Mouse (Mus musculus) bone marrow, adult 2 months (tissue): ENCODE data around the gene Krt42. TPM values are rescaled to one million over a fixed set of nuclear protein-coding genes. Genes with fewer than 3 reads are reported as not detected.

Experiments used
- H3K27ac ChIP-seq: fragments of 200-500 bp; 2 replicates; pipeline ENCODE4 v1.5.1; 2012; ENCODE audit warnings: low read depth, mild to moderate bottlenecking, control low read depth, inconsistent platforms, low read length; ENCODE audit not compliant: control insufficient read depth, poor library complexity, insufficient read depth
- H3K4me1 ChIP-seq: fragments of 200-500 bp; 2 replicates; pipeline ENCODE4 v1.6.1; 2011; ENCODE audit warnings: low read length; ENCODE audit not compliant: control insufficient read depth, insufficient read depth
- H3K4me3 ChIP-seq: fragments of 200-500 bp; replicated peaks from 2 replicates; pipeline ENCODE3; 2011; ENCODE audit warnings: mild to moderate bottlenecking, low read depth, low read length, control low read depth; ENCODE audit not compliant: control insufficient read depth
- CTCF ChIP-seq: fragments of 200-500 bp; IDR thresholded peaks from 2 replicates; pipeline ENCODE4 v1.5.1; 2011; ENCODE audit warnings: low read length, control low read depth; ENCODE audit not compliant: control insufficient read depth, insufficient read depth
- POLR2A ChIP-seq: fragments of 200-500 bp; IDR thresholded peaks from 2 replicates; pipeline ENCODE4 v1.6.1; 2011; ENCODE audit warnings: low read depth, mild to moderate bottlenecking, control low read depth, low read length, borderline replicate concordance; ENCODE audit not compliant: control insufficient read depth
- WGBS: fragments of 180-500 bp; shearing (Covaris S2); methylation state at CpG from one replicate; pipeline ENCODE4 v1.1.7; 2018; 5-methylcytosine and 5-hydroxymethylcytosine counted together
- polyA plus RNA-seq: library from polyadenylated mRNA; stranded (reverse); fragments of >200 nt; gene quantifications from 2 replicates; pipeline ENCODE4 v1.2.4, GENCODE M21; 2011; ENCODE audit warnings: low replicate concordance; ENCODE audit not compliant: missing spikeins, insufficient read depth, insufficient read length

Krt42 gene
- polyA plus RNA-seq, 1 experiment: 2.1 TPM

DNA sequence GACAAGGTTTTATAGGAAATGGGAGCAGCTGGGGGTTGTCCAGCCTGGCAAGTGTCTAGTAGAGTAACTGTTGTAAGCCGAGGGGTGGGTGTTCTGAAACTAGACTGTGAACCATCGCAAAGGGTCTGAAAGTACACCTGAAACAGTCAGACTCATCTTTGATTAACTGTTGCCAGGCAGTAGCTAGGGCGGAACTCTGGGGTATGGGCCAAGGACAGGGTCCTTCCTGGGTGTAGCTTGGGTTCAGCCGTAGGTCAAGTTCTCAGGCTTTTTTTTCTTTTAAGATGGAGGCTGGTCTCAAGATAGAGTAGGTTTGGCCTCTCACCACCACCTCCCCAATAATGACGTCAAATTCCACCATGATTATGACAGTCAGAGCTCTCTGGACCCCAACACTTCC is 38.2 kb upstream of the Krt42 start:
- WGBS: 82% methylated on average over 5 of the region's 5 CpGs
- Histone ChIP-seq H3K4me3 (no peak overlapping the region), H3K27ac (no peak overlapping the region), H3K4me1 (no peaks in the 10 kb centered on the region)
- TF ChIP-seq POLR2A (no peak), CTCF (no peak)

DNA sequence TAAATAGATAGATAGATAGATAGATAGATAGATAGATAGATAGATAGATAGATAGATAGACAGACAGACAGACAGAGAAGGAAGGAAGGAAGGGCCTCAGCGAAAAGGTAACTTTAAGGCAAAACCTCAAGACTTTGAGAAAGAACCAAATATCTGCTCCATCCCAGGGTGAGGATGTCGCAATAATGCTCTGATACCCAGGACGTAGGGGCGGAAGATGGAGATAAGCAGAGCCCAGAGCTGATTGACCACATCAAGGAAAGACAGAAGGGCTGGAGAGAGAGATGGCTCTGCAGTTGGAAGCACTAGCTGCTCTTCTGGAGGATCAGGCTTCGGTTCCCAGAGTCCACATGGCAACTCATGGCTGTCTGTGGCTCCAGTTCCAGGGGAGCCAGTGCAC is 31.6 kb upstream of the Krt42 start:
- 38% methylated on average over 5 of the region's 5 CpGs for WGBS
- Histone ChIP-seq H3K4me3 (no peak overlapping the region), H3K27ac (no peak overlapping the region), H3K4me1 (no peaks in the 10 kb centered on the region; the same call in 1 of the 2 replicates)
- TF ChIP-seq POLR2A (no peak), CTCF (no peak)

DNA sequence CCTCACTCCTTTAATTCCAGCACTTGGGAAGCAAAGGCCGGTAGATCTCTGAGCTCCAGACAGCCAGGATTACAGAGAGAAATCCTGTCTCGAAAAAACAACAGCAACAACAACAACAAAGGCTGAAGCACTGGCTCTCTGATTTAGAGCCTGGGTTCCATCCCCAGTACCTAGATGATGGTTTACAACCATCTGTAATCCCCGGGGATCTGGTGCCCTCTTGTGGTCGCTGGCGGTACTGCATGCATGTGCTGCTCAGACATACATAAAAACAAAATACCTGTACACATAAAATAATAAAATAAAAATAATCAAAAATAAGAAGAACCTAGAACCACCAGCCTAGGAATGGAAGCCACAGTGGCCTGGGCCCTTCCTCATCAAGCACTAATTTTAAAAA is 30.6 kb upstream of the Krt42 start:
- WGBS: 8% methylated on average over 5 of the region's 5 CpGs
- TF ChIP-seq POLR2A (no peak), CTCF (peak; percentile 91)
- no peak overlapping the region for H3K27ac ChIP-seq
- H3K4me1 ChIP-seq: no peaks in the 10 kb centered on the region; the same call in 1 of the 2 replicates
- H3K4me3 ChIP-seq: no peak overlapping the region

DNA sequence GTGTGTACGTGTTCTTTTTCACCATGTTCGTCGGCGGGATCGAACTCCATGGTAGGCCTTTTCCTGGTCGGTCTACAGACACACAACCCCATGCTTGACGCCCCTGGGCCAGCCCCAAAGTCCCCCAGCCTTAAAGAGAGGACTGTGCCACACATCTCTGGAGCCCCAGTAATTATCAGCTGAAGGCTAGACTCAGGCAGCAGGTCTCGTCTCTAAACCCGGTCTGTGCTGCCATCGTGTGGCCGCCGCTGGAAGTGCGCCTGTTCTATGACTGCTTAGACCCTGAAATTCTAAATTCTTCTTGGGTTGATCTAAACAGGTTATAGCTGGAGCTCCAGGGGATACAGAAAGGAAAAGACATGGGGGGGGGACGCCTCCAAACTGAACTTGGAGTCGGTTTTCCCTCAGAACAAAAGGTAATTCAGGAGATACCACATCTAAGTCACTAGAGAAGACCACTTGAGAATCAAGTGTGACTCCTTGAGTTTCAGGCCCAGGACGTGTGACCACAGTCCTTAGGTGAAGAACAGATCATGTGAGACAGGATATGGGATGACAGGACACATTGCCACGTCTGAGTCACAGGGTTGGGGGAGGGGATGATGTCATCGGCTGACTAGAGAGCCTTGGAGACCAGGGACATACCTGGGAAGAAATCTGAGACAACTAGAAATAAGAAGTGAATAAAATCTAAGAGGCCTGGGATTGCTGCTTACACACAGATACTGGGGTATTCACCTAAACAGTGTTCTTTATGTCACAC is 28.8 kb upstream of the Krt42 start:
- H3K27ac ChIP-seq: no peak overlapping the region
- H3K4me3 ChIP-seq: no peak overlapping the region
- WGBS: 22% methylated on average over 18 of the region's 18 CpGs
- H3K4me1 ChIP-seq: no peaks in the 10 kb centered on the region; the same call in 1 of the 2 replicates
- TF ChIP-seq POLR2A (no peak), CTCF (peak; percentile 94)

DNA sequence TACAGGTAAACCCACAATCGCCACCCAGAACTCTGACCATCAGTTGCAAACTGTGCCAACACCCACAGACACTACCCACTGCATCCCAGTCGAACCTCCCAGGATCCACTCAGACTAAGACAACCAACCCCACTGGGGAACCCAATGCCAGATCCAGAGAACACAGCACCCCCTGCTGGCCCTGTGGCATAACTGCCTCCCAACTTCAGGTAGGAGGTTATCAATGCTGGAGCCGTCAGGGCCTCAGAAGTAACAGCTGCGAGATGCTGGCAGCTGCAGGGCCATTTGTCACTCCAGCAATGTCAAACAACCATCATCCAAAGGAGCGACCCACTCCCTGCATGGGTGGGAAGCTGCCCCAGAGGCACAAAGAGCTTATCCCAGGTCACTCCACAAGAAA is 28.1 kb upstream of the Krt42 start:
- 34% methylated on average over 5 of the region's 5 CpGs for WGBS
- H3K4me1 ChIP-seq: no peaks in the 10 kb centered on the region; the same call in 1 of the 2 replicates
- no peak overlapping the region for H3K4me3 ChIP-seq
- H3K27ac ChIP-seq: no peak overlapping the region
- TF ChIP-seq POLR2A (no peak), CTCF (peak; percentile 64)

DNA sequence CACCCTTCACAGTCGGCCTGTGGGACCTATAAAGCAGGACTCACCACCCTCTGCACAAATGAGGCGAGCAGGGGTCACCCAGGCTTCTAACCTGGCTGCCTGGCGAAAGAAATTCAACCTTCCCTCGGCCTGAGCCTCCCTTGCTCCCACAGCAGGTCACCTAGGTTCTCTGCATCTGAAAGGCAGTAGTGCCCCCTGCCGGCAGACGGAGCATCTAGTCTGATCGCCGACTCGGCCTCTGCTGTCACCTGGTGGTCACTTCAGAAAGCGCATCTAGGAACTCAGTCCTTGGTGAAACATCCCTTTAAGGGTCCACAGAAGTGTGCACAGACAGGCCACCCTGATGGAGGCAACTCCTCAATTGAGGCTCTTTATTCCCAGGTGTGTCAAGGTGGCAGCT is 25.6 kb upstream of the Krt42 start:
- WGBS: 11% methylated on average over 10 of the region's 10 CpGs
- TF ChIP-seq POLR2A: no peak
- peak; percentile 99 for TF ChIP-seq CTCF
- no peak overlapping the region for H3K4me3 ChIP-seq

DNA sequence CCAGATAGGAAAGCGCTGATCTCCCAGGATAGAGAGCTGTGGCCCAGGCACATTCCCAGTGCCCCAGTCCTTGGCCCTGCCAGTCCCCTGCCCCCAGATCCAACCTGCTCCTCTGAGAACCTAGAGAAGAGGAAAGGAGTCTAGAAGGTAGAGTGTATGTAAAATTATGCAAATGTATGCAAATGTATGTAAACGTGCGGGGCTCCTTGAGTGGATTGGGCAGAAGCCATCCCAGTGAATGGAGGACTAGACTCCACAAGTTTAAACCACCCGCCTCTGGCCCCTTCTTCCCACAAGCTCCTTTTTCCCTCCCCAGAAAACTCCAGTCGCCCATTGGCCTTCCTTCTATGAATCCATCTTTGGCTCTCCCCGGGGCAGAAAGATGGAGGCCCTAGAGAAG is 23.2 kb upstream of the Krt42 start:
- WGBS: 70% methylated on average over 6 of the region's 6 CpGs
- Histone ChIP-seq H3K4me3 (no peak overlapping the region), H3K27ac (no peak overlapping the region), H3K4me1 (no peaks in the 10 kb centered on the region)
- TF ChIP-seq POLR2A (no peak), CTCF (no peak)

More for the DNA sequence above, 25.6 kb upstream of the Krt42 start:
- H3K4me1 ChIP-seq: no peaks in the 10 kb centered on the region; the same call in 1 of the 2 replicates
- H3K27ac ChIP-seq: no peak overlapping the region

DNA sequence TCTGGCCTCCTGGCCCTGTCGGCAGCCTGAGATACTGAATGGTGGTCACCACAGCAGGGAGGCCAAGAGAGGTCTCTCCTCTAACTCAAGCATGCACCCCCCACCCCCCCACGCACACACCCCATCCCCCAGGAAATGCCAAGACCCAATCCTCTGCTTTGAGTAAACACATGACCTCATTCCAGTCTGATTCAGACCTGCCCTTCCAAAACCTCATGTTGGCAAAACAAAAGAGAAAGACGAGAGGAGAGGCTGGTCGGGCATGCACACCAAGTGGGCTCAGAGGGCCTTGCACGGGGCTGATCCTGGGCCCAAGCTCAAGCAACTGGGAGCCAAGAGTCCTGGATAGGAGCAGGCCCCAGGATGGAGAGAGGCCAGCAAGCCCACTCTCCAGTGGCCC is 20.6 kb upstream of the Krt42 start:
- no peak for TF ChIP-seq POLR2A
- no peak for TF ChIP-seq CTCF
- WGBS: 74% methylated on average over 5 of the region's 5 CpGs
- Histone ChIP-seq H3K4me1 (no peaks in the 10 kb centered on the region), H3K27ac (no peak overlapping the region), H3K4me3 (no peak overlapping the region)
